Mouse (Mus musculus) kidney, postnatal 10 days (tissue): ENCODE measurements at regions not wholly inside any gene's neighbourhood (a gene's known extent, or its start where the extent isn't known, plus 50 kb on each side); places are given as distances from the start of the nearest gene placed in this dataset.
A peak's percentile ranks its signal among the peaks of the same experiment; 100 is the strongest.

ENCODE experiments used
- DNase-seq: peaks from one replicate; pipeline ENCODE4 v3.0.0; 2021; ENCODE audit warnings: mixed read lengths

- DNase-seq: peak; percentile 21
Observed at GRCm38 (mm10) chr3:52929827-52930605, 87.0 kb downstream of the Cog6 start.

- no peak for DNase-seq
Observed at GRCm38 (mm10) chr3:52927361-52927841, 89.6 kb downstream of the Cog6 start.

- DNase-seq: peak; percentile 27
Observed at GRCm38 (mm10) chr3:52926549-52926948, 90.5 kb downstream of the Cog6 start.

- DNase-seq: peak; percentile 45
Observed at GRCm38 (mm10) chr3:52925223-52925622, 91.8 kb downstream of the Cog6 start.

GRCm38 (mm10) chr3:52924631-52925030 lies 92.4 kb downstream of the Cog6 start:
- no peak for DNase-seq

GRCm38 (mm10) chr3:52923824-52924559 lies 93.0 kb downstream of the Cog6 start:
- DNase-seq: no peak

GRCm38 (mm10) chr3:52922411-52922810 lies 94.6 kb downstream of the Cog6 start:
- DNase-seq: no peak

- DNase-seq: no peak
Observed at GRCm38 (mm10) chr3:52906823-52907564, 110.0 kb downstream of the Cog6 start.

GRCm38 (mm10) chr3:52904028-52904427 lies 113.0 kb downstream of the Cog6 start:
- DNase-seq: no peak

- DNase-seq: peak; percentile 70
Observed at GRCm38 (mm10) chr3:52897665-52898064, 119.4 kb downstream of the Cog6 start.

GRCm38 (mm10) chr3:52896462-52896861 lies 120.6 kb downstream of the Cog6 start:
- DNase-seq: no peak

GRCm38 (mm10) chr3:52895751-52896150 lies 121.3 kb downstream of the Cog6 start:
- DNase-seq: no peak

- no peak for DNase-seq
Observed at GRCm38 (mm10) chr3:52894812-52895211, 122.2 kb downstream of the Cog6 start.

- DNase-seq: no peak
Observed at GRCm38 (mm10) chr3:52889156-52889715, 127.8 kb downstream of the Cog6 start.

GRCm38 (mm10) chr3:52881981-52882380 lies 135.1 kb downstream of the Cog6 start:
- no peak for DNase-seq

- no peak for DNase-seq
Observed at GRCm38 (mm10) chr3:52881139-52881538, 135.9 kb downstream of the Cog6 start.

GRCm38 (mm10) chr3:52879700-52880099 lies 137.3 kb downstream of the Cog6 start:
- DNase-seq: no peak

GRCm38 (mm10) chr3:52878334-52878733 lies 138.7 kb downstream of the Cog6 start:
- no peak for DNase-seq

GRCm38 (mm10) chr3:52872260-52872659 lies 144.8 kb downstream of the Cog6 start:
- DNase-seq: no peak

- DNase-seq: no peak
Observed at GRCm38 (mm10) chr3:52863146-52863849, 153.7 kb downstream of the Cog6 start.

- no peak for DNase-seq
Observed at GRCm38 (mm10) chr3:52862026-52862425, 155.0 kb downstream of the Cog6 start.

- no peak for DNase-seq
Observed at GRCm38 (mm10) chr3:52861538-52861937, 155.5 kb downstream of the Cog6 start.
